Mouse (Mus musculus): ENCODE measurements around the gene Pln.

Gene Pln

DNA sequence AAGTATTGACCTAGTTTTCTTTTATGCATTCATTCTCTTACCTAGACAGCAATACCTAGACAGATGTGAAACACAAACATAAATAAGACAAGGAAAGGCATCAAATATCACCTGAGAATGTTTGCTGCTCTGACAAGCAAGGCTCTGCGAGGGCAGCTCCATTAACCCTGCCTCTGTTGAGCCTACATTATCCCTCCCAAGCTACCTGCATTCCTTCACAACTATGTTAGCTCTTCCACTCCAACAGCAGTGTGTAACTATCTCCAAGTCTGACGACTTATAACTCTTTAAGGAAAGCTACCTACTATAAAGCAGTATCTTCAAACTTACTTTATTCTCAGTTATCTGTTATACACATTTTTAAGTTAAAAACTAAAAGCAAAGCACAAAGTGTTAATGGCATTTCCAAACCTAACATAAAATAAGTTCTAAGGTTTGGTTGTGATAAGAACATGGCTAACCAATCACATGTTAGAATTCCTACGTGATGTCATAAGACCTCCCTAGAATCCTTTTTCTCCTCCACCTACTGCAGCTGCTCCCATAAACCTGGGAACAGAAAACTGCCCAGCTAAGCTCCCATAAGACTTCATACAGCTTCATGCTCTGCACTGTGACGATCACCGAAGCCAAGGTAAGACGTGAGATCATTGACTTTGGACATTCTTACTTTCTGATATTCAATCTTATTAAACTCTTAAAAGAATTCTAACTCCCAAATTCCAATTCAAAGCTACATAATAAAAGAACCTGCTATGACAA is at the start of gene Pln:
Gene Pln (plus strand): TSS at position 506 of the 762 bp plus-strand sequence.
- no peak for DNase-seq (ENCODE audit: extremely low spot score)

DNA sequence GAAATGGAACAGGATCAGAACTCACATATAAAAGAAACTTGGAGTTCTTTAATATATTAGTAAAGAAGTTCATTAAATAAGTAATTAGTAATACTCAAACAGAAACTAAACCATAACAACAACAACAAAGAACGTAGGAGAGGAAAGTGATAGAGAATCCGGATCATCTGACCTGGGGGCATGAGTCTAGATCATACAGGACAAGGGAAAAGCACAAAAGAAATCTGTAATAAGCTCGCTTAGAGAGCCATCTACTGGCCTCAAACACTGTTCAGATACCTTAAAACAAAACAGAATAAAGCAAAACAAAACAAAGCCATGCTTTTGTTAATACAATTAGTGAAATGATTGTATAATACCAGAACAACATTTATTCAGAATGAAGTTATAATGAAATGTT is 31.6 kb upstream of the Pln start:
- peak; percentile 9 for DNase-seq (ENCODE audit: extremely low spot score)

DNA sequence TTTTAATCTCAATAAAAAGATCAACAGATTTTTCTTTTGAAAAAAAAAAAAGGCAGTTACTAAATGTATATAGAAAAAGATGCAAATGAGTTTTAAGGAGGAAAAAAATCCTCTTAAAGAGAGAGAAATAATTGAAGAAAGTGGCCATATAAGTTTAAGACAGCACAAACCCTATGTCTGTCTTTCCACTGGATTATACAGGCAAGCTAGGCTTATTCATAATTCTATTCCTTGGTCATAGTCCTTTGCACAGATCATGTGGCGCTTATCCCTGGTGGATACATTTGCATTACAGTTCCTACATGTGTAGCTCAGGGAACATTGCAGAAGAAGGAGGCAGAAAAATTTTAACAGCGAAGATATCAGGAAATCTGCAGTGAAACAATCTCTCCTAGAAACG is 30.8 kb upstream of the Pln start:
- no peak for DNase-seq (ENCODE audit: extremely low spot score)

DNA sequence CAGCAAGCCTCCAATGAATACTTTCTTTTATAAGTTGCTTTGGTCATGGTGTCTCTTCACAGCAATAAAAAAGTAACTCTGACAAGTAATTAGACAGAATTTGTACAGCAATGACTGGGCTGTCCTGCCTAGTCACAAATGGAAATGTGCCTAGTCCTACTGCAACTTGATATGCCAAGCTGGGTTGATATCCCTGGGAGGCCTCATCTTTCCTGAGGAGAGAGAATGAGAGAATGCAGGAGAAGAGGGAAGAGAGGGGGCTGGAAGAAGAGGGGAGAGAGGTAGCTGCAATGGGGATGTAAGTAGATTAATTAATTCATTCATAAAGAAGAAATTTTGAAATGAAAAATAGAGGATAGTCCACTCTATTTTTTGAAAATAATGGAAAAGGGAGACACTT is 14.1 kb upstream of the Pln start:
- no peak for DNase-seq (ENCODE audit: extremely low spot score)

DNA sequence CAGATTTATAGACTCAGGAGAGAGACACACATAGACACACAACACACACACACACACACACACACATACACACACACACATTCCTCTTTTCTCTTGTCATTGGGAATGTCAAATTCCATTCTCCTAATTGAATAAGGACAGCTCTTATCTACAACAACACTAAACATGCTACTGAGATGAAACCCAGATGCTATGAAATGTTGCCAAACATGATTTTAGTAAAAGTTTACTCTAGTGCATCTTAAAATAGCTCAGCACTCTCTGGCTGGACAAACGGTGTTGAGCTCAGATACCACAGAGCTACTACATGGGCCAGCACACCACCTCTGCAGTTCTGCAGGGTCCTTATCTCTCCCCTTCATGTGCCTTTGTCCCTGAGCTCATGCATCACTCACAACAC is 12.8 kb upstream of the Pln start:
- DNase-seq (ENCODE audit: extremely low spot score), result no peak

DNA sequence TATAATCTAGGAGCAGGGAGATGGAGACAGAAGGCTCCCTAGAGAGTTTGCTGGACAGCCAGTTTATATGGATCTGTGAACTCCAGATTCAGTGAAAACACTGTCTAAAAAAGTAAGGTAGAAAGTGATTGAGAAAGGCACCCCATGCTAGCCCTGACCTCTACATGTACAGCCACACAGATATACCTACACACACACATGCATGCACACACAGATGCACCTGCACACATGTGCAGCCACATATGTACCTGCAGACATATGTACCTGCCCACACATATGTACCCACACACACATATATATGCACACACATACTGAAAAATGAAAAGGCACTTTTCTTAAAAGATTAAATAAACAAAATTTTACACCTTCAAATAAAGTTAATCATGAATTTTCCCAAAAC is 11.1 kb upstream of the Pln start:
- DNase-seq (ENCODE audit: extremely low spot score), result no peak

DNA sequence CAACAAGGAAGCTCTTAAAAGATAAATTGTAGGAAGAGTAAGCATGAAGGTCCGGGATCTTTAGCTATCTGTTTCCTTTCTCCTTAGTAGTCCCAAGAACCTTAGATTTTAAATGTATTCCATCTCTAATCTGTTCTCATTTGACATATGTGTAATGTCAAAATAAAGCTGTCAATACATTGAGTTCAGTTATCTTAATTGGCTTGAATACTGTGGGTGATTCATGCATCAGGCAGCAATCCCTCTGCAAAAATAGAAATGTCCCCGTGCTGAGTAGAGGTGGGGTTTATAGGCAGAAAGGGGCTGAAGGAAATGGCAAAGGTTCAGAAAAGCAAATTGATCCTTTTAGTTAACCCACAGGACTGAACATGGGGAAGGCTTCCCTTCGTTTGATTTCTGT is 8.2 kb upstream of the Pln start:
- DNase-seq (ENCODE audit: extremely low spot score), result no peak

DNA sequence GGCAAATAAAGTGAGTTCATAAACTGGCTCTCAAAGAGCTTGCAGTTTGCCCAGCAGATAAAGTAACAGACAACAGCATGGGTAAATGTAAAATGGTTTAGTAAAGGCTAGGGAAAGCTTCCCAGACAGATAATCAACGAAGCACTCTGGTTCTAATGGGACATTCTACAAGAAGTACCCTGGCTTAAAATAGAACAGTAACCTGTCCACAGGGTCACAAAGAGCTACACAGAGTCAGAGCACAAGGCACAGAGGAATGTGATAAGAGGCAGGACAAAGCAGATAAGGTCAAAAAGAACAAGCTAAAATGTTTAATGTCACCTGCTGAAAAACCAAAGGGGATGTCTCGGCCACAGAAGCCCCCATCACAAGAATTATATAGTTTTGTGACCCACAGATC is 4.7 kb upstream of the Pln start:
- no peak for DNase-seq (ENCODE audit: extremely low spot score)

DNA sequence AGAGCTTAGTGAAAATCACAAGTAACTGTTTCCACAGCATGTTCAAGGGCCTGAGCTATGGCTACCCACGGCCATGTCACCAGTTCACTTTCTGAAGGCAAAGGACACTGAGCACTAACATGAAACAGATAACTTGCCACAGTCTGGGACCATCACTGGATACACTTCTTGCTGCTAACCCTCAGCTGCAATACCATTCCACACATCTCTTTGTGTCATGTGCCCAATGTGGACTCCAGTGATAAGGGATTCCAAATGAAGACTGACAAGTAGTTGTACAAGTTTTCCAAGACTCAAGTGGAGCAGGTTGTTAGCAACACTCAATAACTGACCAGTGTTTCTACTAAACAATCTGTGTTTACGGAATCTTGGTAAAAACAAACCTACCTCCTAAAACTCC is 2.2 kb upstream of the Pln start:
- no peak for DNase-seq (ENCODE audit: extremely low spot score)

DNA sequence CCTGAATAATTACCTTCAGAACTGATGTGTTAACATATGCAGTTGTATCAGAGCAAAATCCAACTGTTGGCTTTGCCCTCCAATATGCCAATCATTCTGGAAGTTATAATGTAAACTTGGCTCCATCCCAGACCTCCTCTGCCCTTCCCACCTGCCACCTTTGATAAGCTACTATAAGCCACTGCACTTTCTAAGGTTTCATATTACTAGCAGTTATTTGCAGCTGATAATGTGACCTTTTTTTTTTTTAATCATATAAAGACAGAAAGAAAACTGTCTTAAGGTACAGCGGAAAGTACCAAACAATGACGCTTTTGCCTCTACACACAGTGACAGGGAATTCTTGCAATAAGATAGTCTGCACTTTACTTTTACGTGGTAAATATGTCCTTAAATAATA is 1.5 kb upstream of the Pln start:
- no peak for DNase-seq (ENCODE audit: extremely low spot score)

DNA sequence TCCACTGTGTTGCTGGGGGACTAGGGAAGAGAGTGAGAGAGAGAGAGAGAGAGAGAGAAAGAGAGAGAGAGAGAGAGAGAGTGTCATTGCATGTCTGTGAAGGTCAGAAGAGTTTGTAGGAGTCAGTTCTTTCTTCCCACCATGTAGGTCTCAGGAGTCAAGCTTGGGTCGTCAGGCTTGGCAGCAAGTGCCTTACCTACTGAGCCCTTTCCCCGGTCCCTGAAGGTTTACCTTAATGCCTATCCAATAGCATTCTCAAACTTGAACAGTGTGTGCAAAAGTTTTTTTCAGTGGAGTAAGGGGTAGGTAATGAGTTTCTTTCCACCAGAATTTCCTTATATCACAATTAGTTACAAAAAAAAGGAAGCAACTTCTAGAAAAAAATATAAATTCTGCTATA is 1.6 kb downstream of the Pln start:
- no peak for DNase-seq (ENCODE audit: extremely low spot score)

DNA sequence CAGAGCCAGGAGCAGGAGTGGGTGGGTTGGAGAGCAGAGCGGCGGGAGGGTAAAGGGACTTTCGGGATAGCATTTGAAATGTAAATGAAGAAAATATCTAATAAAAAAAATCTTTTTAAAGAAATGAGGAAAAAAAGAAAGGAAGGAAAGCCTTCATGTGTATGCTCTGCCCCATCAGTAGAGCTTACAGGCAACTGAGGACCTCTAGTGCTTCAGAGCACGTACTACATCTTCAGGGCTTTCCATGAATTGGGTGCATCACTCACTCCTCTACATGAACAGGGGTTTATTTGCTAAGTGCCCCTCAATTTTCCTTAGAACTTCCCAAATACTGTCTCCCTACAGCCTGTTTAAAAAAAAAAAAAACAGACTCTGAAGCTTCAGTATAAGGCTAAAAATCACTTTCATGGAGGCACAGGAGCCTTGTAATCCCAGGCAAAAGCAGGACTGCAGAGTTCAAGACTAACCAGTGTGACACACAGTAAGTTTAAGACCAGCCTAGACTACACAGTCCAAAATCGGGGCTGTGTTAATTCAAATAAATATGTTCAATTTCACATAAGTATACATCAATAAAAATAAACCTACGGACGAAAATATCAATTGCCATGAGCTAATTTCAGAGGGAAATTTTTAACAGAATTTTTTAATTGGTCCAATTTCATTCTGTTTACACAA is 4.0 kb downstream of the Pln start:
- no peak for DNase-seq (ENCODE audit: extremely low spot score)

DNA sequence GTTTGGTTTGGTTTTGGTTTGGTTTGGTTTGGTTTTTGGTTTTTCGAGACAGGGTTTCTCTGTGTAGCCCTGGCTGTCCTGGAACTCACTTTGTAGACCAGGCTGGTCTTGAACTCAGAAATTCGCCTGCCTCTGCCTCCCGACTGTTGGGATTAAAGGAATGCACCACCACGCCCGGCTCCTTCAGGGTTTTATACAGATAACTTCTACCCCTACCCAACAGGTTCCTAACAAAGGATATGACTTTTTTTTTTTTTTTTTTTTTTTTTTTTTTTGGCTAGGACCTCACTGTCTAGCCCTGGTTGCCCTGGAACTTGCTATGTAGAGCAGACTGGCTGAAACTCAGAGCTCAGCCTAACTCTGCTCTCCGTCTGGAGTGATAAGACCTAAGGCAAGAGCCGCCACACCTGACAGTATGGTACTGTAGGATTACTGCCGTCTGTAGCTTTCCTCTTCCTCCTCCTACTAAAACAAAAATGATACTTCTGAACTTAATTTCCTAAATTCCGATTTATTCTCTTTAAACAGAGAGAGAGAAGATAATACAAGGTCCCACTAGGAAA is 4.8 kb downstream of the Pln start:
- no peak for DNase-seq (ENCODE audit: extremely low spot score)

DNA sequence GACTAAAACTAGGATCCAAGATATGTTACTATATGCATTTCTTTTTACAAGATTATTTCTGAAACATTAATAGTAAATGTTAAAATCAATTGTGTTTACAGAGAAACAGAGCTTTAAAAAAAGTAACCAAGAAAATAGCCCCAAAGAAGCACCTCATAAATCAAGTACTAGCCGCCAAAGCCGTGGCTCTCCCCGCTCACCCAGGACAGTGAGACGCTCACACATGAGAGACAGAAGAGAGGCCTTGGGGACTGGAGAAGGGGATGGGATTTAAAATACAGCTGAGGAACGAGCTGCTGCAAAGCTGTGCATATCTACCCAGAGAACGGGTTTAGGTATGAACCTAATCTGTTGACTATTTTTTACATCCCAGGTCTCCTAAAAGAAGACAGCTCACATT is 5.9 kb downstream of the Pln start:
- DNase-seq (ENCODE audit: extremely low spot score), result no peak

DNA sequence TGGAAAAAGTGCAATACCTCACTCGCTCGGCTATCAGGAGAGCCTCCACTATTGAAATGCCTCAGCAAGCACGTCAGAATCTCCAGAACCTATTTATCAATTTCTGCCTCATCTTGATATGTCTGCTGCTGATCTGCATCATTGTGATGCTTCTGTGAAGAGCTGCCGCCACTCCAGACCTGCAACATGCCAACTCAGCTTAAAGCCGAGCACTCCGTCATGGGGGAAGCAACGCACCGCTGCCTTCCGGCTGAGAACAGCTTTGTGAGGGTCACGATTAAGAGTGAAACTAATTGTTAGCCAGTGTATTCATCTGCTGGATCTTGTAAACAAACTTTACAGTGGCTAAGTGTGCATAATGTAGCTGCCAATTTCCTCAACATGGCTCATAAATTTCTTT is 6.4 kb downstream of the Pln start:
- DNase-seq (ENCODE audit: extremely low spot score), result no peak

DNA sequence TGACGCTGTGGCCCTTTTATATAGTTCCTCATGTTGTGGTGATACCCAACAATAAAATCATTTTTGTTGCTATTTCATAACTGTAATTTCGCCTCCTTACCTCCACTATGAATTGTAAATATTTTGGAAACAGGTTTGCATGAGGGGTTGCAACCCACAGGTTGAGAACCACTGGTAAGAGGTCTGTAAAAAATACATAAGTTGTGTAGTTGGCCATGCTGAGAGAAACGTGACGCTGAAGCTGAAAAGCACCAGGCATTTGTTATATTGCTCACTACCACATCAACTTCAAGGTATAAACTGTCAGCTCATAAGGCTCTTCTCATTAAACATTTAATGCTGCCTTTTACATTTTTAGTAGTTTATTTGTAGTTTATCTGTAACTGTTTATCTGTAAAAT is 8.0 kb downstream of the Pln start:
- no peak for DNase-seq (ENCODE audit: extremely low spot score)

DNA sequence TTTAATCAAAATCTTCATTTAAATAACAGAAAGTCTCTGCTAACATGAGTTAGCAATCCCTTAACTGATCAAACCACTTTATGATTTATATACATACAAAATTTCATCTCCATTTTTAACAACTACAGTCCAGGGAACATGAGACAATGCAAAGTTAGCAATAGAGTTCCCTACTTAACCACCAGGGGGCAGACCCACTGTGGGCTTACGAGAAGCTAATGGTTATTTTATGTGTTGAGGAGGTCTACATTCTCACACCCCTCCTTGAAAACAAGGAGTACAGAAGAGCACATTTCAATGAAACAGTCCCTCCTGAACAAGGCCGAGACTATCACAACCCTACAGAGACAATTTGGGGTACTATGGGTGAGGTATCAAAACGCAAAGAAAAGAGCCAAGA is 9.0 kb downstream of the Pln start:
- DNase-seq (ENCODE audit: extremely low spot score), result peak; percentile 35

DNA sequence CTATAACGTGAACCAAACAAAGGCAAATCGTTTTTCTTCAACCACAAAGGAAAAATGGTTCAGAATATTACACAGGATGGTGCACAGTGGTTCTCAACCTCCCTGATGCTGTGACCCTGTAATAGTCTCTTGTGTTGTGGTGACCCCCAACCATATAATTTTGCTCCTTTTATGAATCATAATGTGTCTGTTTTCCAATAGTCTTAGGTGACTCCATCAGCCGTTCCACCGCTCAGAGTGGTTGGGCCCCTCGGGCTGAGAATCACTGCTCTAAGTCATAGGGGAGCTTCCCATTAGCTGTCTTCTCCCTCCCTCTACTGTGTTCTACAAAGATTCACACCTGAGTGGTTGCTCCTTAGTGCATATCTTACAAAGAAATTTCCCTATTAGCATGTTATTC is 9.4 kb downstream of the Pln start:
- no peak for DNase-seq (ENCODE audit: extremely low spot score)

DNA sequence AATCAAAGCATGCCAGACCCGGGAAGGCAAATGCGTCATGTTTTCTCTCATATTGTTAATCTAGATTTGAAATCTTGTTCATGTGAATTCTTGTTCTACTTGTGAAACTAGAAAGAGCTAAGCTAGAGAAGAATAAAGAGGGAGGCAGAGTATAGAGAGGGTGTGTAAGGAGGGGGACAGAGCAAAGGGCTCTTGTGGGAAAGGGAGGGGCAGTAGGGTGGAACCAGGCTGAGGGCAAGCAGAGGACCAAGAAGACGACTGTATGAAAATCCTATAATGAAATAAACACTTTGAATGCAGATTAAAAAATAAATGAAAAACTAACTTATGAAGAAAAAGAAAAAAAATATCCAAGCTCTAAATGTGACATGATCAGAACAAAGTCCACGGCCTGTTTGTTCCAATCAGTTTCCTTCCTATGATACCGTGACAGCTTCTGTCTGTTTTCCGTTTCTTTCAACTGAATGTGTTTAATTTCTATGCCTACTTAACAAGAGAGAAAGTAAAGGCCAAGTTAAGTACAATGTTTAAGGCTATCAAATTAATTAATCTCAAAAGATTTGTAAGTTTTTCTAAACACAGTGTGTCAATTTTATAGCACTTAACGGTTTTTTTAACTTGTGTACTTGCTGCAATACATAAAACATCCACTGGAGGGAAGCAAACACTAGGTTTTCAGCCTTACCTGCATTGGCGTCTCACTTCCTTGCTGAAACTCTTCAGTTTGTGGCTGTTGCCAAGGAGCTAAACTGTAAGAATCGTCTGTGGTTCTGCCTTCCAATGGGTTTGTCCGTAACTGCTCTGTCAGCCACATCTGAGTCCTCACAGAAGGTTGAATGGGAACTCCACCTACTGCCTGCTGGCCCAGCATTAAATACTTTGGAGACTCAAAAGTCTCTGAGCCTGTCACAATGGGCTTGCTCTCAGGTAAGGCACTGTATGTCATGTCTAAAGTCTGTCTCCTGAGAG is 10.6 kb downstream of the Pln start:
- peak; percentile 59 for DNase-seq (ENCODE audit: extremely low spot score)

DNA sequence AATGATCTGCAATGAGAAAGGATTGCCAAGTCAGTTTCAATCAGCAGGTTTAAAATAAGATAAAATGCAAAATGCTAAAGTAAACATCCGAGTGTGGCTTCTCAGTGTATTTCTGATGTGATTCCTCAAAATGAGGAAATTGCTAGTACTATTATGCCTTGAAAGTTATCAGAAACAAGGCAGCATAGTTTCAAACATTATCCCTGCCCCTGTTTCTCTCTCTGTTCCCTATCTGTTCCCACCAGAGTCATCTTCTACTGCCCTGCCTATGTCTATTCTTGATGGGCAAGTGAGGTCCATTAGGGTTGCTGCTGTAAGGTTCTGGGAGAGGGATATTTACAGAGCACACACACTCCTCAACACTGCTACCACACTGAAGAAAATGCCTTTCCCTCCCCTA is 11.8 kb downstream of the Pln start:
- no peak for DNase-seq (ENCODE audit: extremely low spot score)

DNA sequence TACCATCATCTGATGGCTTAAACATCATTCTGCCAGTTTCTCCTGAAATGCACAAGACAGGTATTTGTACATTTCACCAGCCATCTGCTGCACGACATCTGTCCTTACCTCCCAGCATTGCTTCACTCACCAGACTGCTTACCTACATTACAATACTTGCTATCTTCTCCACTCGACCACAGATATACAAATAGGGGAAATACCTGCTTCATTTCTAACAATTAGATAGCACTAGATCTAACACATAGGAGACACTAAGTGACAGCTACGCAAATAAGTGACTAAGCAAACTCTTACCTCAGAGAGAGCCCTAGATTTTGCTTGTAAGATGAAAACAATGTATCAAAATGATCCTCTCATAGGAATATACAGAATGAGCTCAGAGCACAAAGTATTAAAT is 16.2 kb downstream of the Pln start:
- DNase-seq (ENCODE audit: extremely low spot score), result no peak

DNA sequence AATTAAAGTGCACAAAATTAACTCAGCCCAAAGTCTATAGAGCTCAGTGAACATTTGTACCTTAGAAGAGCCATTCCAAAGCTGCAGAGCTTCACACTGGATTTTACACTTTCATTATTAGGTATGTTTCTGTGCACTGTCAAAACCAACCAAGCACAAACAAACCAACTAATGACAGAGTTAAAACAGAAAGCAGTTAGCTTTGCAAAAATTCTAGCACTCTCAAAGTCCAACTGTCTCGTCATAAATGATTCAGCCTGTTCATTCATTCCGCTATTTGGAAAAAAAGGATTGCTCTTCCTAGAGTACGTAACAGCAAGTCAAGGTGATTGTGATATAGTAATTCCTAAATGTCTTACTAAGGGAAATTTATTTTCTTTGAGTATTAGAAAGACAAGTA is 21.5 kb downstream of the Pln start:
- no peak for DNase-seq (ENCODE audit: extremely low spot score)
